21 mouse cellular contexts compared by ENCODE assay signal in genomic region chr6:73280546-73281115, GRCm38 (mm10). TPM values are rescaled to one million over a fixed set of nuclear protein-coding genes. Genes with fewer than 3 reads are reported as not detected.
DNase-seq lines count a peak whose midpoint lies in the region; ATAC-seq and TF ChIP-seq lines count a peak whose summit lies in the region.
"Had no signal": no experiment of that assay in that cellular context is flagged by ENCODE, and none has a peak within 500 bp of the region (broad histone marks: within the 10 kb centered on the region; RNA-seq: fewer than 3 reads in every experiment).

No protein-coding gene starts in this region.

- ATAC-seq in liver, postnatal 0 days = no peak
- no peak for ATAC-seq in intestine, postnatal 0 days
- ATAC-seq: activated CD4-positive, CD25-positive, alpha-beta regulatory T cell, adult 4 months; forebrain, embryonic 15.5 days; hindbrain, postnatal 0 days had no signal

- WGBS in liver, adult 2 months = 58% methylated on average over 9 of the region's 9 CpGs
- 61% methylated on average over 9 of the region's 9 CpGs for WGBS in liver, postnatal 0 days (ENCODE audit: insufficient replicate concordance)
- WGBS in intestine, postnatal 0 days = 60% methylated on average over 9 of the region's 9 CpGs

- no peak overlapping the region for H3K27ac ChIP-seq in liver, adult 2 months (replicated peaks; ENCODE audit: insufficient read depth, low read depth, low read length)
- H3K27ac ChIP-seq in liver, postnatal 0 days (ENCODE audit: low read depth) = no peak overlapping the region
- no peak overlapping the region for H3K27ac ChIP-seq in intestine, postnatal 0 days (ENCODE audit: low read depth, low read length)
- H3K27ac ChIP-seq: embryonic facial prominence, embryonic 12.5 days; forebrain, embryonic 15.5 days; heart, embryonic 15.5 days; hindbrain, embryonic 13.5 days; hindbrain, postnatal 0 days had no signal

- TF ChIP-seq EP300 in liver, postnatal 0 days (IDR thresholded peaks at IDR 0.05; ENCODE audit: low read depth) = no peak

- H3K79me2 ChIP-seq in liver, adult 2 months (ENCODE audit: control insufficient read depth, insufficient read depth, low read length) = no peaks in the 10 kb centered on the region

- DNase-seq in heart, adult 11 months = peak; percentile 86
- no peak for DNase-seq in heart, adult 8-10 months (ENCODE audit: low spot score)
- DNase-seq in liver, adult 2 months (ENCODE audit: extremely low read depth, low read depth, low spot score) = peak; percentile 61
- no peak for DNase-seq in liver, postnatal 0 days
- DNase-seq in kidney, adult 9 months = peak; percentile 78
- peak; percentile 38 to 61 for DNase-seq in kidney, postnatal 25 days
- DNase-seq in cerebellum, adult 9-10 months = no peak
- DNase-seq: cerebellum, adult 18-20 months; cerebellum, postnatal 10 days; embryo, embryonic 11 days; gastrocnemius, postnatal 36 days had no signal

- H3K4me1 ChIP-seq in liver, adult 2 months (ENCODE audit: control insufficient read depth, insufficient read depth, low read length) = peaks cover 14% of the 10 kb centered on the region
- H3K4me1 ChIP-seq in liver, postnatal 0 days (ENCODE audit: insufficient read depth) = peaks cover 8% of the 10 kb centered on the region; the same call in 1 of the 2 replicates
- no peaks in the 10 kb centered on the region for H3K4me1 ChIP-seq in intestine, postnatal 0 days (replicated peaks; ENCODE audit: control insufficient read depth, insufficient read depth, low read length)
- H3K4me1 ChIP-seq: embryonic facial prominence, embryonic 12.5 days; forebrain, embryonic 15.5 days; heart, embryonic 15.5 days; hindbrain, embryonic 13.5 days had no signal

- TF ChIP-seq POLR2A in liver, adult 2 months (IDR thresholded peaks at IDR 0.05; ENCODE audit: extremely low read depth, insufficient read depth, low read length) = no peak

- TF ChIP-seq CTCF in liver, adult 2 months (IDR thresholded peaks at IDR 0.05; ENCODE audit: low read depth, low read length) = no peak
- no peak for TF ChIP-seq CTCF in liver, postnatal 0 days (IDR thresholded peaks at IDR 0.05; ENCODE audit: low read depth)
- no peak for TF ChIP-seq CTCF in intestine, postnatal 0 days (IDR thresholded peaks at IDR 0.05; ENCODE audit: low read depth)

- H3K27me3 ChIP-seq in liver, adult 2 months (ENCODE audit: control insufficient read depth, insufficient read depth, low read length) = no peaks in the 10 kb centered on the region
- no peaks in the 10 kb centered on the region for H3K27me3 ChIP-seq in liver, postnatal 0 days (ENCODE audit: insufficient read depth, low read length)
- no peaks in the 10 kb centered on the region for H3K27me3 ChIP-seq in intestine, postnatal 0 days (replicated peaks; ENCODE audit: control insufficient read depth, insufficient read depth, low read length)
- H3K27me3 ChIP-seq: CH12.LX; embryonic facial prominence, embryonic 12.5 days; forebrain, embryonic 15.5 days; heart, embryonic 15.5 days; hindbrain, embryonic 13.5 days; Patski had no signal

- peaks cover 12% of the 10 kb centered on the region for H3K36me3 ChIP-seq in liver, adult 2 months (ENCODE audit: control insufficient read depth, insufficient read depth, low read length)
- peaks cover 20% of the 10 kb centered on the region for H3K36me3 ChIP-seq in liver, postnatal 0 days (replicated peaks; ENCODE audit: insufficient read depth, low read length)
- peaks cover 30% of the 10 kb centered on the region for H3K36me3 ChIP-seq in intestine, postnatal 0 days (ENCODE audit: control insufficient read depth, insufficient read depth)

- no peak overlapping the region for H3K4me2 ChIP-seq in liver, postnatal 0 days (ENCODE audit: low read depth, low read length)
- H3K4me2 ChIP-seq in intestine, postnatal 0 days (replicated peaks; ENCODE audit: low read depth) = no peak overlapping the region
- H3K4me2 ChIP-seq: embryonic facial prominence, embryonic 12.5 days; forebrain, embryonic 15.5 days; heart, embryonic 11.5 days; heart, embryonic 15.5 days; hindbrain, embryonic 13.5 days had no signal

- no peak overlapping the region for H3K9ac ChIP-seq in liver, adult 2 months (ENCODE audit: low read depth, low read length)
- H3K9ac ChIP-seq in liver, postnatal 0 days (replicated peaks) = no peak overlapping the region
- no peak overlapping the region for H3K9ac ChIP-seq in intestine, postnatal 0 days (ENCODE audit: low read depth, low read length)
- H3K9ac ChIP-seq: embryonic facial prominence, embryonic 12.5 days; forebrain, embryonic 15.5 days; heart, embryonic 15.5 days; hindbrain, embryonic 13.5 days had no signal

- no peaks in the 10 kb centered on the region for H3K9me3 ChIP-seq in liver, postnatal 0 days (ENCODE audit: low read length)
- no peaks in the 10 kb centered on the region for H3K9me3 ChIP-seq in intestine, postnatal 0 days (ENCODE audit: control insufficient read depth)
- H3K9me3 ChIP-seq: embryonic facial prominence, embryonic 12.5 days; forebrain, embryonic 15.5 days; heart, embryonic 15.5 days; hindbrain, embryonic 13.5 days had no signal

- no peak overlapping the region for H3K4me3 ChIP-seq in liver, adult 2 months (ENCODE audit: insufficient read depth, low read depth, low read length)
- H3K4me3 ChIP-seq in liver, postnatal 0 days (ENCODE audit: low read depth, low read length) = no peak overlapping the region
- H3K4me3 ChIP-seq in intestine, postnatal 0 days (ENCODE audit: low read depth, low read length) = no peak overlapping the region
- H3K4me3 ChIP-seq: embryonic facial prominence, embryonic 12.5 days; forebrain, embryonic 15.5 days; heart, embryonic 15.5 days; hindbrain, embryonic 13.5 days had no signal

RNA-seq across cellular contexts. Expression of gene Suclg1, which starts 32.4 kb away (rescaled TPM):
- 100 to 1,000 TPM; 478 to 547 (median 493) TPM for total RNA-seq in heart, adult 8-10 months (2022)
- total RNA-seq in liver, adult 2 months (2014; rRNA removed) = 140 and 163 TPM in 2 replicates
- polyA plus RNA-seq in liver, adult 2 months (2012; rRNA removed) = 136 and 186 TPM in 2 replicates
- 235 and 239 TPM in 2 replicates for polyA plus RNA-seq in liver, postnatal 0 days (2015; fragmentation: Nextera tagmentation; extraction: Ambion mirVana)
- 317 and 327 TPM in 2 replicates for polyA plus RNA-seq in intestine, postnatal 0 days (2015; fragmentation: Nextera tagmentation; extraction: Ambion mirVana)

RNA-seq across cellular contexts. Expression of gene Dnah6, which starts 59.2 kb away (rescaled TPM):
- under 1 TPM; 0.03 to 0.14 (median 0.08) TPM for total RNA-seq in heart, adult 8-10 months (2022)
- not detected in 2 replicates for total RNA-seq in liver, adult 2 months (2014; rRNA removed)
- polyA plus RNA-seq in liver, adult 2 months (2012; rRNA removed) = not detected in 2 replicates
- polyA plus RNA-seq in liver, postnatal 0 days (2015; fragmentation: Nextera tagmentation; extraction: Ambion mirVana) = 0.01 TPM in 2 replicates
- 0.08 and 0.09 TPM in 2 replicates for polyA plus RNA-seq in intestine, postnatal 0 days (2015; fragmentation: Nextera tagmentation; extraction: Ambion mirVana)
- total RNA-seq: gastrocnemius, postnatal 36 days had no signal

Comparison
In these comparisons a context has a peak if more than half of its experiments do, and no peak if none do; other contexts are left out.
1. DNase-seq: peak in heart, adult 11 months (single experiment), liver, adult 2 months (single experiment), kidney, adult 9 months (single experiment) and kidney, postnatal 25 days (2 of 2); none in heart, adult 8-10 months (single experiment), liver, postnatal 0 days (single experiment) and cerebellum, adult 9-10 months (single experiment).